Mouse (Mus musculus): ENCODE data around the gene Lcn5. TPM values are rescaled to one million over a fixed set of nuclear protein-coding genes. Genes with fewer than 3 reads are reported as not detected.

Gene Lcn5
- polyA plus RNA-seq, 1 experiment from 2014 or later: not detected

GRCm38 (mm10) chr2:25660279-25660678, 2.5 kb downstream of the Lcn5 start:
- no peaks in the 10 kb centered on the region for H3K4me1 ChIP-seq (replicated peaks; ENCODE audit: control insufficient read depth, insufficient read depth, low read length)
- 91% methylated on average over 8 of the region's 8 CpGs for WGBS
- no peaks in the 10 kb centered on the region for H3K27me3 ChIP-seq (ENCODE audit: control insufficient read depth, insufficient read depth, low read length)
- H3K9me3 ChIP-seq (ENCODE audit: control insufficient read depth, low read length): no peaks in the 10 kb centered on the region
- ATAC-seq (replicated peaks; ENCODE audit: low FRiP score): no peak
- no peak for DNase-seq (ENCODE audit: low spot score)
- no peak overlapping the region for H3K4me2 ChIP-seq (ENCODE audit: low read depth, low read length, severe bottlenecking)
- H3K4me3 ChIP-seq (ENCODE audit: low read depth, low read length): no peak overlapping the region
- H3K9ac ChIP-seq (ENCODE audit: low read length): no peak overlapping the region
- H3K36me3 ChIP-seq (ENCODE audit: control insufficient read depth, insufficient read depth, low read length): no peaks in the 10 kb centered on the region
- no peak overlapping the region for H3K27ac ChIP-seq (ENCODE audit: low read depth, low read length)

GRCm38 (mm10) chr2:25661245-25661970, 3.7 kb downstream of the Lcn5 start:
- no peak overlapping the region for H3K9ac ChIP-seq (ENCODE audit: low read length)
- no peak for DNase-seq (ENCODE audit: low spot score)
- H3K27ac ChIP-seq (ENCODE audit: low read depth, low read length): no peak overlapping the region
- no peak overlapping the region for H3K4me3 ChIP-seq (ENCODE audit: low read depth, low read length)
- WGBS: 90% methylated on average over 6 of the region's 6 CpGs
- H3K4me1 ChIP-seq (replicated peaks; ENCODE audit: control insufficient read depth, insufficient read depth, low read length): no peaks in the 10 kb centered on the region
- H3K36me3 ChIP-seq (ENCODE audit: control insufficient read depth, insufficient read depth, low read length): no peaks in the 10 kb centered on the region
- H3K27me3 ChIP-seq (ENCODE audit: control insufficient read depth, insufficient read depth, low read length): no peaks in the 10 kb centered on the region
- no peak overlapping the region for H3K4me2 ChIP-seq (ENCODE audit: low read depth, low read length, severe bottlenecking)
- no peaks in the 10 kb centered on the region for H3K9me3 ChIP-seq (ENCODE audit: control insufficient read depth, low read length)
- no peak for ATAC-seq (replicated peaks; ENCODE audit: low FRiP score)

GRCm38 (mm10) chr2:25663511-25663910, 5.8 kb downstream of the Lcn5 start:
- ATAC-seq (replicated peaks; ENCODE audit: low FRiP score): no peak

GRCm38 (mm10) chr2:25664125-25664524, 6.4 kb downstream of the Lcn5 start:
- ATAC-seq (replicated peaks; ENCODE audit: low FRiP score) (no peak), DNase-seq (ENCODE audit: low spot score) (no peak)
- H3K27ac ChIP-seq (ENCODE audit: low read depth, low read length): no peak overlapping the region
- no peaks in the 10 kb centered on the region for H3K4me1 ChIP-seq (replicated peaks; ENCODE audit: control insufficient read depth, insufficient read depth, low read length)
- no peak overlapping the region for H3K4me2 ChIP-seq (ENCODE audit: low read depth, low read length, severe bottlenecking)
- no peaks in the 10 kb centered on the region for H3K9me3 ChIP-seq (ENCODE audit: control insufficient read depth, low read length)
- no peaks in the 10 kb centered on the region for H3K27me3 ChIP-seq (ENCODE audit: control insufficient read depth, insufficient read depth, low read length)
- H3K4me3 ChIP-seq (ENCODE audit: low read depth, low read length): no peak overlapping the region
- no peak overlapping the region for H3K9ac ChIP-seq (ENCODE audit: low read length)
- 87% methylated on average over 5 of the region's 5 CpGs for WGBS
- no peaks in the 10 kb centered on the region for H3K36me3 ChIP-seq (ENCODE audit: control insufficient read depth, insufficient read depth, low read length)

More at GRCm38 (mm10) chr2:25663511-25663910, 5.8 kb downstream of the Lcn5 start:
- H3K27me3 ChIP-seq (ENCODE audit: control insufficient read depth, insufficient read depth, low read length): no peaks in the 10 kb centered on the region
- no peaks in the 10 kb centered on the region for H3K36me3 ChIP-seq (ENCODE audit: control insufficient read depth, insufficient read depth, low read length)
- no peak overlapping the region for H3K4me2 ChIP-seq (ENCODE audit: low read depth, low read length, severe bottlenecking)
- peak; percentile 70 for DNase-seq (ENCODE audit: low spot score)
- no peak overlapping the region for H3K9ac ChIP-seq (ENCODE audit: low read length)
- WGBS: 72% methylated on average over 1 of the region's 1 CpGs
- no peak overlapping the region for H3K4me3 ChIP-seq (ENCODE audit: low read depth, low read length)
- no peaks in the 10 kb centered on the region for H3K9me3 ChIP-seq (ENCODE audit: control insufficient read depth, low read length)
- no peak overlapping the region for H3K27ac ChIP-seq (ENCODE audit: low read depth, low read length)
- H3K4me1 ChIP-seq (replicated peaks; ENCODE audit: control insufficient read depth, insufficient read depth, low read length): no peaks in the 10 kb centered on the region

- Histone ChIP-seq H3K4me2 (ENCODE audit: low read depth, low read length, severe bottlenecking) (no peak overlapping the region), H3K27me3 (ENCODE audit: control insufficient read depth, insufficient read depth, low read length) (no peaks in the 10 kb centered on the region), H3K4me1 (replicated peaks; ENCODE audit: control insufficient read depth, insufficient read depth, low read length) (no peaks in the 10 kb centered on the region), H3K27ac (ENCODE audit: low read depth, low read length) (no peak overlapping the region), H3K36me3 (ENCODE audit: control insufficient read depth, insufficient read depth, low read length) (no peaks in the 10 kb centered on the region), H3K4me3 (ENCODE audit: low read depth, low read length) (no peak overlapping the region), H3K9ac (ENCODE audit: low read length) (no peak overlapping the region), H3K9me3 (ENCODE audit: control insufficient read depth, low read length) (no peaks in the 10 kb centered on the region)
- ATAC-seq (replicated peaks; ENCODE audit: low FRiP score) (no peak), DNase-seq (ENCODE audit: low spot score) (peak; percentile 13)
- WGBS: 76% methylated on average over 1 of the region's 1 CpGs
Measured at GRCm38 (mm10) chr2:25666516-25666915, 8.8 kb downstream of the Lcn5 start.

- Histone ChIP-seq H3K27ac (ENCODE audit: low read depth, low read length) (no peak within 1 kb of the TSS), H3K4me1 (replicated peaks; ENCODE audit: control insufficient read depth, insufficient read depth, low read length) (no peaks in the 10 kb centered on the region), H3K9me3 (ENCODE audit: control insufficient read depth, low read length) (no peaks in the 10 kb centered on the region), H3K27me3 (ENCODE audit: control insufficient read depth, insufficient read depth, low read length) (no peaks in the 10 kb centered on the region), H3K4me2 (ENCODE audit: low read depth, low read length, severe bottlenecking) (no peak within 1 kb of the TSS), H3K4me3 (ENCODE audit: low read depth, low read length) (no peak within 1 kb of the TSS), H3K36me3 (ENCODE audit: control insufficient read depth, insufficient read depth, low read length) (no peaks in the 10 kb centered on the region), H3K9ac (ENCODE audit: low read length) (no peak within 1 kb of the TSS)
- no peak for ATAC-seq (replicated peaks; ENCODE audit: low FRiP score)
- no peak for DNase-seq (ENCODE audit: low spot score)
- 91% methylated on average over 3 of the region's 3 CpGs for WGBS
Measured at GRCm38 (mm10) chr2:25676486-25676885, 18.7 kb downstream of the Lcn5 start, which contains the start of gene Lcn6. TSS of gene Lcn6 (plus strand) at chr2:25676786.

GRCm38 (mm10) chr2:25679559-25679958, 21.8 kb downstream of the Lcn5 start:
- Histone ChIP-seq H3K27ac (ENCODE audit: low read depth, low read length) (no peak overlapping the region), H3K36me3 (ENCODE audit: control insufficient read depth, insufficient read depth, low read length) (no peaks in the 10 kb centered on the region), H3K9me3 (ENCODE audit: control insufficient read depth, low read length) (no peaks in the 10 kb centered on the region), H3K4me3 (ENCODE audit: low read depth, low read length) (no peak overlapping the region), H3K9ac (ENCODE audit: low read length) (no peak overlapping the region), H3K4me2 (ENCODE audit: low read depth, low read length, severe bottlenecking) (no peak overlapping the region), H3K4me1 (replicated peaks; ENCODE audit: control insufficient read depth, insufficient read depth, low read length) (no peaks in the 10 kb centered on the region), H3K27me3 (ENCODE audit: control insufficient read depth, insufficient read depth, low read length) (no peaks in the 10 kb centered on the region)
- no peak for ATAC-seq (replicated peaks; ENCODE audit: low FRiP score)
- no peak for DNase-seq (ENCODE audit: low spot score)
- 85% methylated on average over 6 of the region's 6 CpGs for WGBS

GRCm38 (mm10) chr2:25682426-25682825, 24.7 kb downstream of the Lcn5 start, which contains the start of gene Lcn10:
TSS of gene Lcn10 (plus strand) at chr2:25682726.
- 73% methylated on average over 2 of the region's 2 CpGs for WGBS
- DNase-seq (ENCODE audit: low spot score) (peak; percentile 30), ATAC-seq (replicated peaks; ENCODE audit: low FRiP score) (no peak)
- Histone ChIP-seq H3K4me1 (replicated peaks; ENCODE audit: control insufficient read depth, insufficient read depth, low read length) (no peaks in the 10 kb centered on the region), H3K27me3 (ENCODE audit: control insufficient read depth, insufficient read depth, low read length) (no peaks in the 10 kb centered on the region), H3K4me2 (ENCODE audit: low read depth, low read length, severe bottlenecking) (no peak within 1 kb of the TSS), H3K27ac (ENCODE audit: low read depth, low read length) (no peak within 1 kb of the TSS), H3K9ac (ENCODE audit: low read length) (no peak within 1 kb of the TSS), H3K36me3 (ENCODE audit: control insufficient read depth, insufficient read depth, low read length) (no peaks in the 10 kb centered on the region), H3K4me3 (ENCODE audit: low read depth, low read length) (no peak within 1 kb of the TSS), H3K9me3 (ENCODE audit: control insufficient read depth, low read length) (no peaks in the 10 kb centered on the region)

GRCm38 (mm10) chr2:25686941-25687340, 29.2 kb downstream of the Lcn5 start:
- WGBS: 71% methylated on average over 4 of the region's 4 CpGs
- Histone ChIP-seq H3K4me3 (ENCODE audit: low read depth, low read length) (no peak overlapping the region), H3K9ac (ENCODE audit: low read length) (no peak overlapping the region), H3K4me1 (replicated peaks; ENCODE audit: control insufficient read depth, insufficient read depth, low read length) (no peaks in the 10 kb centered on the region), H3K27ac (ENCODE audit: low read depth, low read length) (no peak overlapping the region), H3K9me3 (ENCODE audit: control insufficient read depth, low read length) (no peaks in the 10 kb centered on the region), H3K27me3 (ENCODE audit: control insufficient read depth, insufficient read depth, low read length) (no peaks in the 10 kb centered on the region), H3K36me3 (ENCODE audit: control insufficient read depth, insufficient read depth, low read length) (no peaks in the 10 kb centered on the region), H3K4me2 (ENCODE audit: low read depth, low read length, severe bottlenecking) (no peak overlapping the region)
- no peak for DNase-seq (ENCODE audit: low spot score)
- no peak for ATAC-seq (replicated peaks; ENCODE audit: low FRiP score)

Measured in forebrain, embryonic 11.5 days (tissue).